Mouse (Mus musculus) adrenal gland, adult 8-10 months (tissue): ENCODE measurements around the gene Bcl6. TPM values are rescaled to one million over a fixed set of nuclear protein-coding genes. Genes with fewer than 3 reads are reported as not detected.
A peak's percentile ranks its signal among the peaks of the same experiment; 100 is the strongest.

ENCODE experiments used
- DNase-seq: peaks from one replicate; pipeline ENCODE4 v3.0.0; 2022
- total RNA-seq, 4 experiments: library from RNA; stranded (reverse); gene quantifications; 2 replicates each; pipeline ENCODE4 v1.2.4; 2022

The Bcl6 gene
- 10 to 100 TPM; 11.5 to 65.2 (median 59.2) TPM for total RNA-seq

DNA sequence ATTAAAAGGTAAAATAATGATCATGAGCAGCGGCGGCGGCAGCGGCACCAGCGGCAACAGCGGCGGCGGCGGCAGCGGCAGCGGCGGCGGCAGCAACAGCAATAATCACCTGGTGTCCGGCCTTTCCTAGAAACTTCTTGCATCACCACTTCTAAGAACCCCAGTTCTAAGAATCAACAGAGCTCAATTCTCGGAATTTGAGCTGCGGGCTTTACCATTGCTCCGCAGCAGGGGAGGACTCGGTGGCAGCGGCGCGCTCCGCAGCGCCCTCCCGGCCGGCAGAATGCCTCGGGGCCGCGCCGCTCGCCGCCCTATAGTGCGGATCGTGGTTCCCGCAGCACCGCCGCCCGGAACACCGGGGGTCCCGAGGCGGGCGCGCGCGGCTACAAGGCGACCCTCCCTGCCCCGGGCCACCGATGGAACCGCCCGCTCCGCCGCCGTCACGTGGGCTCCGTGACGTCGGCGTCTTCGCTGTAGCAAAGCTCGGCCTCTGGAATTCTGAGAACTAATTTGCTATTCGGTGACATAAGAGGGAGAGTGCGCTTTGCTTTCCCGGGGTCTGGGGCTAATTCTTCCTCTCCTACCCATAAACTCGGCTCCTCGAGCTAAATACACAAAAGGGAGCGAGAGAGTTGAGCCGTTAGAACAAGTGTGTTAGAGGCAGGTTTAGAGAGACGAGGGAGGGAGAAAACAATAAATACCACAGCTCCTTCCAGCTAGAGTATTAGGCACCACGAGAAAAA lies at the start of gene Bcl6, which contains the start of gene Gm37419:
Bcl6 (minus strand) TSS at position 387 of the 743 bp plus-strand sequence.
Gm37419 (plus strand) TSS at position 17 of the 743 bp plus-strand sequence.
- DNase-seq = peak; percentile 82

DNA sequence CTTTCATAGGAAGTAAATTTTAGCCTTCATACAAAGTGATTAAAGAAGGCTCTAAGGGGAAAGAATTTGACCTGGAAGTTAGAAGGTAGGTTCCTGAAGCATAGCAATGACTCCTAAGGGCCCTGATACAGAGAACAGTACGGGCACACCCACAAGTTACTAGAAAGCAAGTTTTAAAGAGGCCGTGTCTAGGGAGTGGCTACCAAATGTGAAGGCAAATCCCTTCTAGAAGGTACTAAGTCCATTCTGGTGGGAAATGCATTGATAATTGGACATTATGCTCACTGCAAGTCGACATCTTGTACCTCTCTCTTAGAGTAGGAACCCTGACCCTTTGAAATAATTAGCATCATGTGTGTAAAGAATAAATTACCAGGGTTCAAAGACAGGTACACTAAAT lies 47.7 kb upstream of the Bcl6 start:
- DNase-seq = no peak

DNA sequence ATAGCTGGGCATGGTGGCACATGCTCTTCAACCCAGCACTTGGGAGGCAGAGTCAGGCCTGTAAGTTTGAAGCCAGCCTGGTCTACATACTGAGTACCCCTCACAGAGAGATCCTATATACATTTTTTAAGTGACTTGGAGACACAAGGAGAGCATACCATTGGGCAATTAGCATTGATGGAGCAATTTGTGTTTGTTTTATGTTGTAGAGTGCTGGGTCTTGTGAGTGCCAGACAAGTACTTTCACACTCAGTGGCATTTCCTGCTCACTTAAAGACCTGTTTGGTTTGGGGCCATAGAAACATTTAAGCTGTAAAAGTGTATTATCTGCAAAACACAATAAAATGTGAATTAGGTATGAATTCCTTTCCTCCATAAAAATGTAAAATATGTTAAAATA lies 47.1 kb upstream of the Bcl6 start:
- DNase-seq = no peak

DNA sequence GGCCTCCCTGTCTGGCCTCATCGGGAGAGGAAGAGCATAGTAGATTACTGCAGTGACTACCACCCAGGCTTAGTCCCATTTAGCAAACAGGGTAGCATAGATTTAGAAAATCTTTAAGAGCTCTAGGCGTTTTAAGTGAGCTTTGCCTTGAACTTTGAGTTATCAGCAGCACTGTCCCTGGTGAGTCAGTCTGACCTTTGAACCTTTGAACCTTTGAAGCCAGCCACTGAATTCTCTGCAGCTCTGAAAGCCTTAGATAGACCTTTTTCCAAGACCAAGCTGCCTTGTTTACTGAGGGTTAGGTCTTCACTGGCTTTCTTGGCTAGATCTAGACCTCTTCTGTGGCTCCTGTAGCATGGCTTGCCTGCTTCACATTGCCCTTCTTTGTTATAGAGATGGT lies 45.8 kb upstream of the Bcl6 start:
- DNase-seq = no peak

DNA sequence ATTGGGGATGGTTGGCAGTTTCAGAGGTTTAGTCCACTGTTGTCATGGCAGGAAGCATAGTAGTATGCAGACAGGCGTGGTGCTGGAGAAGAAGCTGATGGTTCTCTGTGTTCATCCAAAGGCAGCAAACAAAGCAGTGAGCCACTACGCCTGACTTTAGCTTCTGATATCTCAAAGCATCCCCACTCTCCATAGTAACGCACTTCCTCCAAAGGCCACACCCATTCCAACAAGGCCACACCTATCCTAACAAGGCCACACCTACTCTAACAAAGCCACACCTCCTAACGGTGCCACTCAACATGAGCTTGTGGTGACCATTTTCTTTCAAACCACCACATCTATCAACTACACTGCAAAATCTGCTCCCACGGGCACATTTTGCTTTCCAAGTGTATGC lies 44.6 kb upstream of the Bcl6 start:
- no peak for DNase-seq

DNA sequence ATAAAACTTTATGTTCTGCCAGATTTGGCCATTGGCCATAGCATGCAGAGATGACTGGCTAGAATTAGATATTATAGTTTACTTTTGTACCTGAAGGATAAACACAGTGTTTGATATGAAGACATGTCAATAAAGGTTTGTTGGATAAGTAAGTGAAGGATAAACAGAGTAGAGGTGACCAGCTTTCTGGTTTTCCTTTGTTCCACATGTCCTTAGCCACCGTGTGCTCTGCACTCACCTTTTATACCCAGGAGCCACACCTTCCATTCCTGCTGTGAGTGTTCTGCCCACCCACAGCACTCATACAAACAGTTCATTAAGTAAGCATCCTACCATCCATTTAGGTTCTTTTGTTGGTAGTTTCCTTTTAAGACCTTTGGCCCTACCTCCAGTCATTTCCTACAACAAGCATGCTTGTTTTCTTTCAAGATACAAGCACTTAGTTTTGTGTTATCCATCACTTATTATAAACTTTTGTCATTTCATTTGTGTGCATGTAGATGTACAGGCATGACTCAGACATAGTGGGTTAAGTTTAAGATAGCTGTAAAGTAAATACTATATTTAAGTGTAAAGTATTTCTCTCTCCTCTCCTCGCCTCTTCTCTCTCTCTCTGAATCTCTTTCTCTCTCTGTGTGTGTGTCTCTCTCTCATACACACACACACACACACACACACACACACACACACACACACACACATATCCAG lies 41.5 kb upstream of the Bcl6 start:
- DNase-seq = no peak

DNA sequence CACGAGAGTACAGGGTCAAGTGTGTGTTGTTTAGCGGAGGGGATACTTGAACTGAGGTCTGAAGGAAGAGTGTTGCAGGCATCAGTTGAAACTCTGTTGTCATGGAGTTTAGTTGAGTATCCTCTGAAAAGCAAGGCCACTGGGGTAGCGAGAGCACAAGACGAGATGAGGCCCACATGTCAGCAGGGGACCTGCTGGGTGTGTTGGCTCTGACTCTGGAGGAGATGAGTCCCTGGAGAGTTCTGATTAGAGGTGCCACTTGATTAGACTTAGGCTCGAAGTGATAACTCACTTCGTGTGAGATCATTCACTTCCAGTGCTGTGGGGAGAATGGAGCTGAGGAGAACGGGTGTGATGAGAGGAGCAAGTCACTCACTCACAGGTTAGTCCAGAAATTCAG lies 36.8 kb upstream of the Bcl6 start:
- DNase-seq = no peak

DNA sequence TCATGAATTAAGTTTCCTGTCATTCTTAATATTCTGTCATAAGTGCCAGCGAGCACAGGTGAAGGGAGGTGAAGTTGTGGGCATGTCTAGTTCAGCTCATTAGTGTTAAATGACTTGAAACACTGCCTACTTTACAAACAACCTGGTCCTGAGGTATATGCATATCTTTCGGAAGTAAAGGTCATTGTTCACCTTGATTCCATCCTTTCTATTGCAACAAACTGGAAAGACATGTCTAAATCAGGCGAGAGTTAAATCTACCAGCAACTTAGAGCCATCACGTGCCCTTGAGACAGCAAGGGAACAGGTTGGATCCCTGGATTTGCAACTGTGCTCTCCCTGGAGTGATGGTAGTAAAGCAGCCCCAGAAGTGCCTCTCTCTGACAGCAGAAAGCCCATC lies 34.0 kb upstream of the Bcl6 start:
- DNase-seq = no peak

DNA sequence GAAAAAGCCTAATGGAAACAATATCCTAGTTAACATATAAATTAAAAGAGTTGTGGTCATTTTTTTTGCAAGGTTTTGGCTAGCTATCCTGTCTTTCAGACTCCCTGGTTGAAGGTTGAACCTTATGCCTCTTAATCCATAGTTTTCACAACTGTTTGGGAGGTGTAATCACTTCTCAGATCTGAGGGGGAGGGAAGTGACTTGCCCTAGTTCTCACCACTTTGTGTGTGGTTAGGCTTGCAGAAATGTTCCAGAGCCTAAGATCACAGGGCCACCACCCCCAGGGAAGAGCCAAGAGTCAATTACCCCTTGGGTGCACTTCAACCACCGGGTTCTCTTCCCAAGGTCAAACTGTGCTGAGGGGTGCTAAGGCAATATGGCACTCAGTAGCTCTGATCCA lies 33.1 kb upstream of the Bcl6 start:
- DNase-seq = no peak

DNA sequence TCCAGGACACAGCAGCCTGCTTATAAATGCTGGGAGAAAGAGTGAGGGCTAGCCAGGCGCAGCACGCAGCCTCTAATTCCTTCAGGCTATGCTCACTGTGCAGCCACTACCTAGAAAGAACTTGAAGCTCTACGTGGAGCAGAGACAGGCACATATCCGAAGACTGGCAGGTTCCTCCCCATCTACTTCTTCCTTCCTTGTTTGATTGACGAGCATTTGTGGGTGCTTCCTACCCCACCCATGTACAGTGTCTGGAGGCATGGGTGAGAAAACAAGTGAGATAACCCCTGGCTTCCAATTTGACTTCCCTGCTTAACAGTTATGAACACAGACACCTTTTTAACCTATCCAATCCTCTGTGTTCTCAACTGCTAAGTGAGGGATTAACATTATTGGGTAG lies 28.1 kb upstream of the Bcl6 start:
- DNase-seq = no peak

DNA sequence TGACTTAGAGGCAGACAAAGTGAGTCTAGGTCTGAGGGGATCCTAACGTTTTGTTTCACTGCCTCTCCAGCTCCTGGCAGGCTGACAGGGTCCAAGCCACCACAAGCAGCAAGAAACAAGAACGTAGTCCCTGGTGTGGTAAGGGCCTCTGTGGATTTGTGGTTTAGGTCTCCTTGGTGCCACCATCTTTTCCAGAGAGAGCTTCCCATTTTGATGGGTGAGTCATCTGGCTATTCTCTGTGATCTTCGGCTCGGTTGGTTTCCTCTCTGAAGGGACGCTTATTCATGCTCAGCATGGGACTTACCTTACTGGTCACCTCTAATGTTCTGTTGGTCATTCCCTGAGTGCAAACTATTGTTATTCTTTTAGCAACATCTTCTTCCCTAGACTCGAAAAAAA lies 27.6 kb upstream of the Bcl6 start:
- no peak for DNase-seq

DNA sequence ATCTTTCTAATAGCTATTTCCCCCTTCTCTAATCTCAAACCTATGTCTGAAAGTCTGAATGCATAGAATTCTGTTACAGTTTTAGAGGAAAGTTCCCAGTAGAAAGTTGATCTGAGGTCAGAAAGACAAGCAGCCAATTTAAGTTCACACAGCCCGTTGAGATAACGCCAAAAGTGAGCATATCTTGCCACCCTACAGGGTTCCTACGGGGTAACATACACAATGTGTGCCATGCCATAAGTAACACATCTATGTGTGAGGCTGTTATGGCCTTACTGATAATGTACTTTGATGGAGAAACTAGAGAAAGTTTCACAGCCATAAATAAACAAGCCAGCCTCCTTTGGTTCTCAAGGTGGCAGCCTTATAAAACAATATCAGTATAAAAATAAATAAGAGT lies 25.7 kb upstream of the Bcl6 start:
- no peak for DNase-seq

DNA sequence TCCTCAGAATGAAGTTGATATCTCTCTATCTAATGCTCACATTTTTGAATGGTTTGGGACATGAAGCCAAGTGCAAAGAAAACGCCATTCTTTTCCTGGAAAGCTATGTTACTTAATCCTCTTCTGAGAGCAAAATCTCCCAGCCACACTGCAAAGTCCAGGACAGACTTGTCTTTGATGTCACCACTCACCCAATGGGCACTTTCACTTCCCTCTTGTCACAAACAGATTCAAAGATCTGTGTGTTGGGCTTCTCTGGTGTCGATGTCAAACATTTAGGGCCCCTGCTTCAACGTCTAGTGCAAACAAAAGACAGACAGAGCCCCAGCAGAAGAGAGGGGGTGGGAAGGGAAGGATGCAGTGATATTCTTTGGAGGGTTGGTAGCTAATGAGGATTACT lies 23.4 kb upstream of the Bcl6 start:
- no peak for DNase-seq

DNA sequence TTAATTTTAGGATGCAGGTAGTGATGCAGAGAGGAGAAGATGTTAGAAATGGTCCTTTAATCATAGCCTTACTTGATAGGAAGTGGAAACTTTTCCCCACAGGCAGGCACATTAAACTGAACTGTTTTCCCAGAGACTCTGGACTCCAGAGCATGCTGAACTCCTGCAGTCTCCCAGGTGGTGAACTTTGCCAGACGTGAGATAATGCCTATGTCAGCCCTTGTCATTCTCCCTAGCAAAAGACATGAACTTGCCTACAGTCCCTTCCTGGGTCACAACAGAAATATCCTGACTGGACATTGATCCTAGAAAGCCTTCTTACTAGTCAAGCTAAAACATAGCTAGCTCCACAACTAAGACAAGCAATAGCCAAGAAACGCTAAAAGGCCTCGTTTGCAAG lies 22.7 kb upstream of the Bcl6 start:
- DNase-seq = no peak

DNA sequence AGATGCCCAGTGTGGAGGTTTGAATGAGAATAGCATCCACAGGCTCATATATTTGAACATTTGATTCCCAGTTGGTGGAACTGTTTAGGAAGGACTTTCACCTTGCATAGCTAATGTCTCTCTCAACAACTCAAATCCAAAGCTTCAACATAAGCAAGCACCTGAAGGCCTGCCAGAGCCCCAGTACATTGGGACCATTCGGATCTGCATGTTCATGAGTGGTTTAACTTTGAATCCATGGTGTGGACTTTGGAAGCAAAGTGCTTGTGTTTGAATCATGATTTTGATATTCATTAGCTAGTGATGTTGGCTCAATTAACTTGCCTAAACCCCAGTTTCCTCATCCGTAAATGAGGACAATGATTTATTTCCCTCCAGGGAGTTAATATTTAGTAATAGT lies 21.2 kb upstream of the Bcl6 start:
- no peak for DNase-seq

DNA sequence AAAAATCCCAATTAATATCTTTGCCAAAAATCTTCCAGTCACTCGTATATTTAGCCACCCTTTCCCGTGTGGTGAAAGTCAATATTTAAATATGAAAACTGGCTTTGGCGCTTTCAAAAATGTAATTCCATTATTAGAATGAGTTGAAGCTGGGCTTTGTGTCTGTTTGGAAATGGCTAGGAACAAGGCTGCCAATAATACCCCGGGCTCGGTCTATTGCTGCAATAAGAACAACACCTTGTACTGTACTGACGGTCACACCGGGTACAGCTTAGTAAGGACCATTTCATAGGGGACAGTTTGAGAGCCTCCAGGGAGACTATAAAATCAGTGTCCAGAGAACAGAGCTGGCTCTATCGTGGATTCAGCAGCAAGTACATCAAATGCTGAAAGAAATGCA lies 17.3 kb upstream of the Bcl6 start:
- no peak for DNase-seq

DNA sequence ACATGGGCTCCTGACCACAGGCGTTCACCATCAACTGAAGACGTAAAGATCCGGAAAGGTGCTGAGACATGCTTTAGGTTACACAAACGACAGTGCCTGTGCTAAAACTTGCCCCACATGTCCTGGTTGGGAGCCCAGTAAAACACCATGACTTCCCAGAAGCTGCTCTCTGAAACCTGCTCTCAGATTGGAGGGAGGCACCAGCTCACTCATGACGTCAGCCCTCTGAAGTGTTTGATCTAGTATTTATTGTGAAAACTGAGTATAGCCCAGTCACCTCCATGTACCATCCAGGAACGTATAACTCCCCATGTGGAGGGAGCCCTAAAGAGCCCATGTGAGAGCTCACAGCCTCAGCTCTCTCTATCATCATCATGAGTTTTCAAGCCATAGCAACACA lies 9.3 kb upstream of the Bcl6 start:
- no peak for DNase-seq

DNA sequence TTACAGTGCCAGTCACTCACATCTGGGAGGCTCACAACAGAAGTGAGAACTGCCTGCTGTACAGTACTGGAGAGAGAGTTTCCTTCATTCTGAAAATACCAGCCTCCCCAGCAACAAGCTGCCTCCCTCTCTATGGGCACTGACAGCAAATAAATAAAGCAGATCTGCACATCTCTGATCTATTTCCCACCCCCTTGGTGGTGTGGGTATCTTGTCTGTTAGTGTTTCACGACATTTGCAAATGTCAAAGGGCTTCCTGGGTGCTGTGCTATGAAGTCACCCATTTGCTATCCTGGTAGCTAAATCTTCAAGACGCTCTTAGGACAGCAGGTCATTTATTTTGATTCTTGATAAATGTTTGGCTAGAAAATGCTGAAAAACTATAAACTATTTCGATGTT lies 8.6 kb upstream of the Bcl6 start:
- DNase-seq = no peak

DNA sequence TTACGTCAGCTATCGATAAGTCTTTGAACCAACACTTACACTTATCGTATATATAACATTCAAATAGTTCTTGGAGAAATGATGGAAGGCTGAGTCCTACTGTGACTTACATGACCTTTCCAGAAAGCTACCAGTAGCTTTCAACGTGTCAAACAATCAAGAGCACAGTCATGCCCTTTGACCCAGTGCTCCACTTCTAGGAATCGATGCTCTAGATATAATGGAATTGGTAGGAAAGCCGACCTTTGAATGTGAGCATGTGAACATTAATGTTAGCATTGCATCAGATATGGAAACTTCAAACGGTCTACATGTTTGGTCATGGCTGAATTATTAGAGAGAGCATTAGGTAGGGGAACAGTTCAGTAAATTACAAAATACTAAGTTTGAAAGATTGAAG lies 7.7 kb upstream of the Bcl6 start:
- DNase-seq = no peak

DNA sequence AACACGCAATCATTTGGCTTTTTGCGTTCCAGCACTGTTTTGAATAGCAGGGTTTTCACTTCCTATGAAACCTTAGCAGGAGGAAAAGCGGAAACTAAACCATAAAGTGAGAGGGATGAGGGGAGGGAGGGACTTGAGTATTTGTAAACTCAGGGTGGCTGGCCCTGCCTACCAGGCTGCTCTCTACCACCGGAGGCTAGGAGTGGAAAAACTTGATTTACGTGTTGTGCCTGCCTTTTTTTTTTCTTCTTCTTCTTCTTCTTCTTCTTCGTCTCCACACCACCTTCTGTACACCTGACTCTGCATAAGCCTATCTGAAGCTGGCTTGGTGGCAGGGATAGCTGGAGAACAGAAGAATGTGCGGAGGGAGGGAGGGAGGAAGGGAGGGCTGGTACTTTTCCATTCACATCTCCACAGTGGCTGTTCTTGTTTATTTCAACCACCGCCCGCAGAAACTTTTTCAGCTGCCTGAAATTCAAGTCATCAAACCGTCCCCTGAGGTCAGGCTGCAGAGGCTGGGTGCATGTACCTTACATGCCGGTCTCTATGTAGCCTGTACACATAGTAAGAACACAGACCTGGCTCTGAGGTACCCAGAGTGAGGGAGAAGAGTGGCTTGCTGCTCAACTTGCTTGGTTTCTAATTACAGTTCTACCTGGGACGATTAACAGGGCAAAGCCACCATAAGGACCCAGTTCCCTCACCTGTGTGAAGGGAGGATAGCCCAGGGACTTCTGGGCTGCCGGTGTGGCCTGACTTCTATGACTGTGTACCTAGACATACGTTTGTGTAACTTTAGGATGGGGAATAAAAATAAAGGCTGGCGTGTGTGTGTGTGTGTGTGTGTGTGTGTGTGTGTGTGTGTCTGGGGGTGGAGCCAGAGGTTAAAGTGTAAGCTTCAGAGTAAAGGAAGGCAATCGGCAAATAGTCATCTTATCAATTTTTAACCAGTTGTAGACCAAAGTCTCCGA lies 5.0 kb upstream of the Bcl6 start:
- DNase-seq = no peak

DNA sequence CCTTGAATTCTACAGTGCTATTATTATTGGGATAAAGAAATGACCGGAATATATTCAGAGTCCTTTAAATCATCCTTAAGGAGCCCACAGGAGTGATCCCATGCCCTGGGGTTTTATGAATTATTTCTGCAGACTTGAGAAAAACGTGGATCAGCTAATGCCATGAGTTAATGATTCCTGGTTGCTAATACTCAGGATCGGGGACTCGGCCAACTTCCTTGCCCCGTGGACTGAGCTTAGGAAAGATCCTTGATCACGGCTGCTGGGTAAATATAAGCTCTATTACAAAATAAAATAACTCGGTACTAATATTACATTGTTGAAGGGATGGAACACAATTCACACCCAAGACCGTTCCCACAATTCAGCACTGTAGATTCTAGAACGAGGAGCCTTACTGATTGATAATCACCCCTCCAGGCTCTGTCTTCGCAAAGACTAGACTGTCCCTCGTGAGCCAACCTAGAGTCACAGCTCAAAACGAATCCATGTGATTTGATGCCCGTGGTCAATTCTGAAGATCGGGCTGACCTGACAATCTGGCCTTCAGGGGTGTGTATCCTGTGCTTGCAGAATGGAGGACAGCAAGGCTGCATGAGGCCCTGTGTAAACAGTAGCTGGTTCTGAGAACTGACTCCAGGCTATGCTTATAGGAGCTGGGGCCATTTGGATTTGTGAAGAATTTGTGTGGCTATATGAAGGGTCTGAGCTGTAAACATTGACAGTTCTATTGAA lies 3.4 kb upstream of the Bcl6 start:
- no peak for DNase-seq

DNA sequence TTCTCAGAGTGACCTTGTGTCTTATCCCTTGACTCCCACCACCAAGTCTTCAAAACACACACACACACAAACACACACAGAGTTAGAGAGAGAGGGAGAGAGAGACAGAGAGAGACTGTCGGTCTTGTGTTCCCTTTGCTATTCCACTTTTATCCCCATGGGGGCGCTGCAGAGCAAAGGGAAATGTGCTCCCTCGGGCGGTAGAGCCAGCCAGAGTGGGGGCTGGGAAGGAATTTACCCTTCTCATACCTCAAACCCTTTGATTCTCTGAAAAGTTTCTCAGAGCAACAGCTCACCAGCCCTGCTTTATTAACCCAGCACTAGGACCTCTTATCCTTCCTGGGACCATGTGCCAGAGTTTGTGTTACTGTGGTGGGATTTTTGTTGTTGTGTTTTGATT lies 2.5 kb upstream of the Bcl6 start:
- peak; percentile 82 for DNase-seq
